Mouse (Mus musculus) forebrain, postnatal 0 days (tissue): Measurements from ENCODE around the gene Rnf145. TPM values are rescaled to one million over a fixed set of nuclear protein-coding genes. Genes with fewer than 3 reads are reported as not detected.

Experiments
- ATAC-seq: fragments of 200-750 bp; cut with Nextera tagmentation; 2 replicates; pipeline ENCODE4 v1.8.0; 2017; ENCODE audit warnings: mild to moderate bottlenecking, moderate library complexity
- DNase-seq: peaks from one replicate; pipeline ENCODE4 v3.0.0-alpha.2; 2015
- H3K27ac ChIP-seq: fragments of 300-500 bp; sonication (generic); 2 replicates; pipeline ENCODE4 v1.5.1; 2014; ENCODE audit warnings: low read depth, mild to moderate bottlenecking, antibody characterized with exemption, low read length, moderate library complexity, mixed read lengths
- H3K27me3 ChIP-seq: fragments of 300-500 bp; sonication (generic); 2 replicates; pipeline ENCODE4 v1.6.1; 2014; ENCODE audit warnings: mild to moderate bottlenecking, low read length, mixed read lengths; ENCODE audit not compliant: insufficient read depth
- H3K36me3 ChIP-seq: fragments of 300-500 bp; sonication (generic); 2 replicates; pipeline ENCODE4 v1.6.1; 2014; ENCODE audit warnings: mild to moderate bottlenecking, moderate library complexity; ENCODE audit not compliant: insufficient read depth
- H3K4me1 ChIP-seq: fragments of 300-500 bp; sonication (generic); 2 replicates; pipeline ENCODE4 v1.6.1; 2014; ENCODE audit warnings: antibody characterized with exemption; ENCODE audit not compliant: insufficient read depth
- H3K4me2 ChIP-seq: fragments of 300-500 bp; sonication (generic); 2 replicates; pipeline ENCODE4 v1.6.1; 2014; ENCODE audit warnings: low read depth, mild to moderate bottlenecking, moderate library complexity
- H3K4me3 ChIP-seq: fragments of 300-500 bp; sonication (generic); 2 replicates; pipeline ENCODE4 v1.5.1; 2014; ENCODE audit warnings: low read depth, low read length, mixed read lengths
- H3K9ac ChIP-seq: fragments of 300-500 bp; sonication (generic); 2 replicates; pipeline ENCODE4 v1.6.1; 2014; ENCODE audit warnings: mild to moderate bottlenecking
- H3K9me3 ChIP-seq: fragments of 300-500 bp; sonication (generic); 2 replicates; pipeline ENCODE4 v1.6.1; 2016; ENCODE audit warnings: low read length
- CTCF ChIP-seq: sonication (generic); IDR thresholded peaks from 2 replicates; pipeline ENCODE4 v1.5.1; 2016; ENCODE audit warnings: antibody characterized with exemption, control low read depth, low read depth
- WGBS: fragments of 180-500 bp; shearing (Covaris S2); extraction: QIAGEN DNeasy Blood & Tissue Kit; methylation state at CpG from one replicate; pipeline ENCODE4 v1.1.7; 2014; 5-methylcytosine and 5-hydroxymethylcytosine counted together
- polyA plus RNA-seq: library from polyadenylated mRNA; unstranded; fragments of >200 nt; fragmentation: Nextera tagmentation; extraction: Ambion mirVana; gene quantifications from 2 replicates; pipeline ENCODE4 v1.2.1, GENCODE M21; 2015
- total RNA-seq: library from RNA; depleted of rRNA; stranded (reverse); fragments of >200 nt; gene quantifications from 2 replicates; pipeline ENCODE4 v1.2.3, GENCODE M21; 2014; rRNA removed

Gene Rnf145
- total RNA-seq (82.8 and 97.4 TPM in 2 replicates), polyA plus RNA-seq (86.3 and 100 TPM in 2 replicates)

DNA sequence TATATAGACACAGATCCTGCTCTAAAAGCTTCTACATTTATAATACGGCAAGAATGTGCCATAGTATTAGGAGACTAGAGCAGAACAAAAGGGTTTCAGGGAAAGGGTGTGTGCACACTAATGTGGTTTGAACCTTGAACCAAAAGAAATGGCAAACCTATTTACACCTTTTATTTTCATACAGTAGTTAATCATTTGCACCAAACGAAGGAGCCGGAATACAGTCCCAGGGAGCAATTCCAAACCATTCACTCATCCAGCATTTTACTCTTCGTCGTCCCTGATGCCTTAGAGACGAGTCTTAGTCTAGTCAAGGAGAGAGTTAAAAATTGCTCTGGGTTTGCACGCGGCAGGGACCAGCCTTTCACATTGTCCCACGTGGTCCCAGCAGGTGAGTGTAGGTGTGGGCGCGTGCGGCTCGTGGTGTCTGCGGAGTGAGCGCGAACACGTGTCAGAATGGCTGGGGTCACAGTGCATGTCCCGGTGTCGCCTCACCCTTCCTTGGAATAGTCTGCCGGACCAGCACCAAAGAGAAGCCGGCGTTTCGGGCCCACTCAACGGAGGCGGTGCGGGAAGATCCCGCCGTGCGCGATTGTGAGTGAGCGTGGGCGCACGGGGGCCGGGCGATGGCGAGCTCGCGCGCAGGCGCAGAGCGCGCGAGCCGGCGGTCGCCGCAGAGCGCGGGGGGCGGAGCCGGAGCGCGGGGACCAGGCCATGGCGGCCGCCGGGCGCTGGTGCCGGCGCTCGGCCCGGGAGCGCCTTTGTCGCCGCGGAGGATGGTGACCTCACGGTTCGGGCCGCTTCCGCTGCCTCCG, at the start of gene Rnf145:
Rnf145 (plus strand) TSS at position 684 of the 815 bp plus-strand sequence.
- TF ChIP-seq CTCF, result no peak
- H3K27ac ChIP-seq, result peak within 1 kb of the TSS; percentile 87
- WGBS, result under 1% methylated on average over 60 of the region's 70 CpGs

DNA sequence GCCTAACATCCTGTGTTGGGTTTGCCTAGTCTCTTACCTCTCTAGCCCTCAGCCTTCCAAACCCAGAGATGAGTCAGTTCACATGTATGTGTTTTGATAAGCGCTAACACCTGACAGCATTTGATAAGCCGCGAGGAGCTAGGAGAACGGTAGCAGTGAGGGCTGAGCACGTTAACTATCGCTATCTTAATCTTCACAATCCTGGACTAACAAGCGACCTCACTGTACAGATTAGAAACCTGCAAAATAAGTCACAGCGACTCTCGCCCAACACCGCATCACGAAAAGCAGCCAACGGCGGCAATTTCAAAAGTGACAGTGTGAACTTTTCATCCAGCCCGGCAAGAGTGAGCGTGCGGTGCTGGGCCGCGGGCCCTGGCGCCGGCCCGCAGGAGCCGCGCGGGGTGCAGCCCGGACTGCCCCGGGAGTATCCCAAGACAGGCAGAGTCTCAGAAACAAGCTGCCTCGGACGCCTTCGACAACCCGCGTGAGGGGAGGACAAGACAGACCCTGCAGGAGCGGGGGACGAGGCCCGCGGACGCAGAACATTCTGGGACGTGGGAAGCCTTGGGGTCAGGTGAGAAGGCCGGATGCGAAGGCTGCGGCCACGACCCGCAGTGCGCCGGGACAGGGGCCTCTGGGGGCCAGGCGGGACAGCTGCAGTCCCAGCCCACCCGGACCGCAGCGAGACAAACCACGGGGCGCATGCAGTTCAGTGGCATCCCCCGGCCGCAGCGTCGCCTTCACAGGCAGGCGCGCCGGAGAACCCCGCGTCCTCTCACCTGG, 48.9 kb upstream of the Rnf145 start:
- no peak for TF ChIP-seq CTCF
- 1% methylated on average over 59 of the region's 59 CpGs for WGBS
- ATAC-seq (peak; percentile 63), DNase-seq (peak; percentile 52)
- peak overlapping the region; percentile 81 for H3K9ac ChIP-seq
- H3K9me3 ChIP-seq, result no peaks in the 10 kb centered on the region
- no peaks in the 10 kb centered on the region for H3K27me3 ChIP-seq
- peak overlapping the region; percentile 96 for H3K4me3 ChIP-seq
- H3K4me1 ChIP-seq, result peaks cover 14% of the 10 kb centered on the region
- H3K4me2 ChIP-seq, result peak overlapping the region; percentile 90
- no peaks in the 10 kb centered on the region; the same call in 1 of the 2 replicates for H3K36me3 ChIP-seq
- H3K27ac ChIP-seq, result peak overlapping the region; percentile 73

More for the DNA sequence above, at the start of gene Rnf145:
- Histone ChIP-seq H3K9me3 (no peaks in the 10 kb centered on the region), H3K4me3 (peak within 1 kb of the TSS; percentile 88), H3K9ac (peak within 1 kb of the TSS; percentile 84), H3K36me3 (no peaks in the 10 kb centered on the region; the same call in 1 of the 2 replicates), H3K27me3 (no peaks in the 10 kb centered on the region), H3K4me1 (peaks cover 16% of the 10 kb centered on the region), H3K4me2 (peak within 1 kb of the TSS; percentile 88)
- DNase-seq (peak; percentile 89), ATAC-seq (peak; percentile 89)

DNA sequence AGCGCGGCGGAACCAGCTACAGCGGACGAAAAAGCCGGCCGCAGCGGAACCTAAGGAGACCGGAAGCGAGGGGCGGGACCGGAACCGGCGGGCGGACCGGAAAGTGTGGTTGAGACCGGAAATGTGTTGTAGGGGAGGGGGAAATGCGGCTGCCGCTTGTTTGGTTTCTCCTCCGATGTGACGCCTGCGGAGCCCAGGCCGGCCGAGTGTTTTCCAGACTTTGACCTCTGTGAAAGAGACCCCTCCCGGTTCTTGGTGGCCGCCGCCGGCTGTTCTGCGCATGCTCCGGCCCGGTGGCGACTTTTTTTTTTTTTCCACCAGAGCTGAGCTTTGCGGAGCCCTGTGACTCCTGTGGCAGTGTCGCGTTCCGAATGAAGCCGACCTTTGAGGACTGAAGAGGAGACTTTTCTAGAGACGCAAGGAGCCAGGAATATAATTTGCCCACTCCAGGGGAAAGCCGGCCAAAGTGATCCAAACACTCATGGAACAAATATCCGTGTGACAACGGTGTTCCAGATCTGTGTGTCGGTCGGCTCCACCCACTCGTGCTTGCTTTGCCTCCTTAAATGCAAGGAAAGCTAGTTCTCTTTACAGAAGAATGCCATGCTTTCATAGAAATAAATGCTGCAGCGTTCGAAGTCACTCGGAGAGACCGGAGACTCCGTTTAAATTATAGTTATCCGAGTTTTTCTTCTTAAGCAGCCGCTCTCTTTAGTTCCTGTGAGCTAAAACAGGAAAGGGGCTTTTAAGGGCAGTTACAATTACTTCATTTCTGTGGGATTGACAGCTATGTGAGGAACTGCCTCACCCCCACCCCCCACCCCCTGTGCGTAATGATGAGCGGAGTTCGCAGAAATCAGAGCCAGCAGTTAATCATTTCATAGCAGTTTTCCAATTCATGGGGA, 48.1 kb upstream of the Rnf145 start, which contains the start of gene Ublcp1:
Ublcp1 (minus strand) TSS at position 67 of the 905 bp plus-strand sequence.
- Histone ChIP-seq H3K4me1 (peaks cover 14% of the 10 kb centered on the region), H3K4me2 (peak within 1 kb of the TSS; percentile 90), H3K27ac (peak within 1 kb of the TSS; percentile 86), H3K9ac (peak within 1 kb of the TSS; percentile 81), H3K36me3 (no peaks in the 10 kb centered on the region), H3K9me3 (no peaks in the 10 kb centered on the region), H3K4me3 (peak within 1 kb of the TSS; percentile 96), H3K27me3 (no peaks in the 10 kb centered on the region)
- DNase-seq, result peak; percentile 93
- TF ChIP-seq CTCF, result no peak
- ATAC-seq, result peak; percentile 97
- WGBS, result under 1% methylated on average over 54 of the region's 54 CpGs

DNA sequence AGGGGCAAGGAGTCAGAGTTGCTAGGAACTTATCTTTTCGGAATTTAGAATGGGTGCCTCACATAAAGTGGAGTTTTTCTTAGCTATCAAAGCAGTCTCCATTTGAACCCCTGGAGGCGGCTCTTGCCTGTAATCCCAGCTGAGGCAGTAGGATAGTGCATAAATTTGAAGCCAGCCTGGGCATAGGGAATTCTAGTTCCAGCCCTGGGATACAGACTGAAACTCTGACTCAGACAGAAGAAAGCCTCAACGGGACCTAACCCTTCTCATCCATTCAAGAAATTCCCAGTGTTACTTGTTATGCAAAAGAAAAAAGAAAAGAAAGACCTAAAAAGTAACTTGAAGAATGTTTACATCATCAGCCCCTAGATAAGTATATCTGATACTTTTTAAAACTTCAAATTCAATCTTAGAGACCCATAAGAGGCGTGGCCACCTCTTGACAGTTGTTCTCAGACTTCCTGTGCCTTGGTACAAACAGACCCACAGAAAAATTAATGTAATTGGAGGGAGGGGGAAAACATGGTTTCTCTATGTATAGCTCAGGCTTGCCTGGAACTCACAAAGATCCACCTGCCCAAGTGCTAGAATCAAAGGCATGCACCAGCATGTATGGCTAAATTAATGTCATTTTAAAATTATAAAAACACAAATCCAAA, 47.3 kb upstream of the Rnf145 start:
- peaks cover 14% of the 10 kb centered on the region for H3K4me1 ChIP-seq
- H3K36me3 ChIP-seq, result no peaks in the 10 kb centered on the region
- H3K27ac ChIP-seq, result 0 out of 2 replicates have a peak overlapping the region, but pooled peaks have one; percentile 86
- no peak for DNase-seq
- peak overlapping the region; percentile 81 for H3K9ac ChIP-seq
- no peak for TF ChIP-seq CTCF
- no peak for ATAC-seq
- peak overlapping the region; percentile 96 for H3K4me3 ChIP-seq
- WGBS, result 25% methylated on average over 4 of the region's 4 CpGs
- H3K4me2 ChIP-seq, result peak overlapping the region; percentile 90
- no peaks in the 10 kb centered on the region for H3K9me3 ChIP-seq
- no peaks in the 10 kb centered on the region for H3K27me3 ChIP-seq

DNA sequence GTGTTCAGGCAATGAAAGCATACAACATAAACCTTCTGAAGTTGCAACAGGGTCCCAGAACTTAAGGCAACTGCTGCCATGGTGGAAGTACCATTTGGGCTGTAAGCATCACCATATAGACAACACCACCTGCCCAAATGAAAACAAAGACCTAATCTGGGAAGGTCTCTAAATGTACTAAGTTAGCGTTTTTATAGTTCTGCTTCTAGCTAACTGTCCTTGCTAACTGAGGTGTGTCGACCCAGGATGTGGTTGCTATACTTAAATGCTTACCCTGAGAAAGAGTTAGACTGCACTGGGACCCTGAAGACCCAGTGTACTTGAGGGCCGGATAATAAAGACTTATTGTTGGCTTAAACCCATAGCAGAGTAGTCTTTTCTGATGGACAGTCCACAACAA, 43.3 kb upstream of the Rnf145 start:
- Histone ChIP-seq H3K4me3 (no peak overlapping the region), H3K4me1 (peaks cover 8% of the 10 kb centered on the region; the same call in 1 of the 2 replicates), H3K4me2 (no peak overlapping the region), H3K36me3 (no peaks in the 10 kb centered on the region), H3K9me3 (no peaks in the 10 kb centered on the region), H3K27ac (no peak overlapping the region), H3K9ac (no peak overlapping the region), H3K27me3 (no peaks in the 10 kb centered on the region)
- DNase-seq, result no peak
- no peak for TF ChIP-seq CTCF
- 70% methylated on average over 3 of the region's 3 CpGs for WGBS
- ATAC-seq, result no peak

DNA sequence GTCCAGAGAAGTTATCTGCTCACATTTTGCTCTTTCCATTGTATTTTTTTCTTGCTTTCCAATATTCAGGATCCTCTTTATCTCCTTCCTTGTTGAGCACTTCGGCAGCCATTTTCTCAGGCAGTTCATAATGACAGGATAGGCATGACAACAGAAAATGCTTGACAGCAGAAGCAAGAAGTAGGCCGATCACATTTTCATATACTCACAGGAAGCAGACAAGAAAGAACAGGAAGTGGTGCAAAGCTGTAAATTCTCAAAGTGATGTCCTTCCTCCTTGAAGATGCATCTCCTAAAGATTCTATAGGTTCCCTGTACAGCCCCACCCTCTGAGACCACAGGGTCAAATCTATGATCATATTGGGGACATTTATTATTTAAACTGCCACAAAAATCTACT, 42.3 kb upstream of the Rnf145 start:
- no peaks in the 10 kb centered on the region for H3K36me3 ChIP-seq
- DNase-seq, result no peak
- no peak overlapping the region for H3K9ac ChIP-seq
- no peak overlapping the region for H3K4me2 ChIP-seq
- ATAC-seq, result no peak
- H3K27me3 ChIP-seq, result no peaks in the 10 kb centered on the region
- H3K4me1 ChIP-seq, result peaks cover 3% of the 10 kb centered on the region; the same call in 1 of the 2 replicates
- no peak for TF ChIP-seq CTCF
- no peak overlapping the region for H3K4me3 ChIP-seq
- no peaks in the 10 kb centered on the region for H3K9me3 ChIP-seq
- H3K27ac ChIP-seq, result no peak overlapping the region
- 88% methylated on average over 2 of the region's 2 CpGs for WGBS
